Mouse (Mus musculus): ENCODE measurements around the gene Akap2. TPM values are rescaled to one million over a fixed set of nuclear protein-coding genes. Genes with fewer than 3 reads are reported as not detected.
A peak's percentile ranks its signal among the peaks of the same experiment; 100 is the strongest.
"Not testable (repeated sequence)": the region's sequence is repeated elsewhere in the genome, so short reads cannot be mapped to it uniquely, and the experiment has no call there.

The Akap2 gene
- total and polyA plus RNA-seq, 2 experiments from 2014 or later, result 11.5 to 37.7 TPM

DNA sequence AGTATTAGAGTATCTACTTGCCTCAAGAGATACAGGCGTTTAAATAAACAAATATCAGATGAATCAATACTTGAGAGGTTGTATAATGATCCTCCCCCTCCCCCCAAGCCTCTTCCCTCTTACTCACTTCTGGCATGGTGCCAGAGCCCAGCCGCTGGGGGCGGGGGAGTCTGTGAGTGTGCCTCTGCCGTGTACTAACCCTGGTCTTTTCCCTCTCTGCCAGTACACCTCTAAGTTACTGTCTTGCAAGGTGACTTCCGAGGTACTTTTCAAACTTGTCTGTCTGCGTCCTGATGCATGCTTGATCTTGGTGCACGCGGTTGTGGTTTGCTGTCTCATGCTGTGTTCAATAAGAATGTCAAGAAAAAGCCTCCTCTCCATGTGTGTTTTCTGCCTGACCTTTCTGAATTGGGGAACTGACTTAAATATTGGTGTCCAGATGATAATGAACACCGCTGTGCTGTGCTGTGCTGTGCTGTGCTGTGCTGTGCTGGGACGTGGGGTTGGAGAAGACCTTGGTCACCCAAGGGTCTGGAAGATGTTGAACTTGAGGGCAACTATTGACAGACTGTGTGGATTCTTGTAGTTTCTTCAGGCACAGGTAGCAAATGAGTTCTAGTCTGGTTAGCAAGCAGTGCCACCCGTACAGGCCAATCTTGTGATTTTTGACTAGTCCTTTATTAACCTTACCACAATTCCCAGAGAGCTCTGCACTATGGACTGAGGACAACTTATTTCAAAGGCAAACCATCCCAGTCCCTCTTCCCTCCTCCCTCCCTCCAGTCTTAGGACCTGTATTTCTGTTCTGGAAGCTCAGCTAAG lies 168.8 kb downstream of the Akap2 start:
- Histone ChIP-seq H3K36me3 (ENCODE audit: insufficient read depth, low read length) (no peaks in the 10 kb centered on the region), H3K9me3 (ENCODE audit: low read length) (no peaks in the 10 kb centered on the region), H3K27me3 (ENCODE audit: insufficient read depth, low read length) (no peaks in the 10 kb centered on the region), H3K27ac (no peak overlapping the region), H3K4me1 (ENCODE audit: insufficient read depth, low read length) (no peaks in the 10 kb centered on the region), H3K9ac (replicated peaks; ENCODE audit: low read length) (no peak overlapping the region), H3K4me3 (ENCODE audit: low read length) (no peak overlapping the region), H3K4me2 (ENCODE audit: low read depth, low read length) (no peak overlapping the region)
- 53% methylated on average over 11 of the region's 11 CpGs for WGBS
- no peak for TF ChIP-seq CTCF (IDR thresholded peaks at IDR 0.05; ENCODE audit: low read depth)
- DNase-seq (ENCODE audit: low spot score) (peak; percentile 60), ATAC-seq (peak; percentile 38; the same call in 1 of the 2 replicates)

DNA sequence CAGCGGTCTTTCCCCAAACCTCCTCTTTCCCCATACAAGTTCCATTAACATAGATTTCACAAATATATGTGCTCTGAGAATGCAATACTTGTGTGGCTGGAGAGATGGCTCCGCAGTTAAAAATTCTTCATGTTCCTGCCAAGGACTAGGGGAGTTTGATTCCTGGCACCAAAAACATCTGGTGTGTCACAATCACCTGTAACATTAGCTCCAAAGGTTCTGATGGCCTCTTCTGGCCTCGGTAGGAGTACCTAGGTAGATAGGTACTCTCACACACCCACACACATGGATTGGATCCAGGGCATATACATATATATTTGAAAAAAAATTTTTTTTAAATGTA lies 169.4 kb downstream of the Akap2 start:
- ATAC-seq (no peak), DNase-seq (ENCODE audit: low spot score) (no peak)
- 95% methylated on average over 3 of the region's 3 CpGs for WGBS

DNA sequence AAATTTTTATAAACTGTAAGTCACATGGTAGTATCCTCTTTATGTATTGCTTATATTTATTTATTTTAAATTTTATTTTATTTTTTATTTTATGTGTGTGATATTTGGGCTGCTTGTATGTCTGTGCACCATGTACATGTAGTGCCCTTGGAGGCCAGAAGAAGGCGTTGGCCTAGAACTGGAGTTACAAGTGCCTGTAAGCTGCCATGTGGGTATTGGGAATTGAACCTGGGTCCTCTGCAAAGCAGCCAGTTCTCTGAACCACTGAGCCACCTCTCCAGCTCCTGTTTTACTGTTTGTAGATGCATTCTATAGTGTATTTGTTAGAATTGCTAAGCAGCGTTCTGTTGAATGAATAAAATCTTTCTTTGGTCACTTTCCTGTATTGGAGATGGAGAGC lies 170.8 kb downstream of the Akap2 start:
- WGBS, result 94% methylated on average over 2 of the region's 2 CpGs

More for the DNA sequence above, 169.4 kb downstream of the Akap2 start:
- Histone ChIP-seq H3K4me3 (ENCODE audit: low read length) (no peak overlapping the region), H3K4me2 (ENCODE audit: low read depth, low read length) (no peak overlapping the region), H3K4me1 (ENCODE audit: insufficient read depth, low read length) (peaks cover 2% of the 10 kb centered on the region; the same call in 1 of the 2 replicates), H3K27ac (no peak overlapping the region), H3K27me3 (ENCODE audit: insufficient read depth, low read length) (no peaks in the 10 kb centered on the region), H3K36me3 (ENCODE audit: insufficient read depth, low read length) (no peaks in the 10 kb centered on the region), H3K9ac (replicated peaks; ENCODE audit: low read length) (no peak overlapping the region), H3K9me3 (ENCODE audit: low read length) (no peaks in the 10 kb centered on the region)
- no peak for TF ChIP-seq CTCF (IDR thresholded peaks at IDR 0.05; ENCODE audit: low read depth)

DNA sequence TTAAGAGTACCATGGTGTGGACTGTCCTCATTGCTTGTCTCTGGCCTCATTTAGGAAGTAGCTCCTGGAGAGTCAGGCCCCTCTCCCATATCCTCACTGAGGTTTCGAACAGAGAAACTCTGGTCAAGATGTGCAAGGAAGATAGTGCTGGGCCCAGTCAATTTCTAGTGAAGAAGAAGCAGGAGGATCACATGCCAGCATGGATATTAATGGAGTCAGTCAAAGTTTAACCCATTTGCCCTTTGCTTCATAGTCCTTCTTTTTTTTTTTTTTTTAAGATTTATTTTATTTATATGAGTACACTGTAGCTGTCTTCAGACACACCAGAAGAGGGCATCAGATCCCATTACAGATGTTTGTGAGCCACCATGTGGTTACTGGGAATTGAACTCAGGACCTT lies 171.5 kb downstream of the Akap2 start:
- not testable (repeated sequence) for H3K36me3 ChIP-seq (ENCODE audit: insufficient read depth, low read length); DNase-seq (ENCODE audit: low spot score); H3K4me1 ChIP-seq (ENCODE audit: insufficient read depth, low read length); H3K4me3 ChIP-seq (ENCODE audit: low read length); H3K9ac ChIP-seq (replicated peaks; ENCODE audit: low read length); H3K9me3 ChIP-seq (ENCODE audit: low read length); H3K27me3 ChIP-seq (ENCODE audit: insufficient read depth, low read length); H3K27ac ChIP-seq; H3K4me2 ChIP-seq (ENCODE audit: low read depth, low read length); ATAC-seq
- 97% methylated on average over 1 of the region's 1 CpGs for WGBS

More for the DNA sequence above, 170.8 kb downstream of the Akap2 start:
- no peak for TF ChIP-seq CTCF (IDR thresholded peaks at IDR 0.05; ENCODE audit: low read depth)
- Histone ChIP-seq H3K27me3 (ENCODE audit: insufficient read depth, low read length) (no peaks in the 10 kb centered on the region), H3K36me3 (ENCODE audit: insufficient read depth, low read length) (no peaks in the 10 kb centered on the region), H3K9me3 (ENCODE audit: low read length) (no peaks in the 10 kb centered on the region), H3K4me2 (ENCODE audit: low read depth, low read length) (no peak overlapping the region), H3K9ac (replicated peaks; ENCODE audit: low read length) (no peak overlapping the region), H3K4me3 (ENCODE audit: low read length) (no peak overlapping the region), H3K4me1 (ENCODE audit: insufficient read depth, low read length) (peaks cover 3% of the 10 kb centered on the region; the same call in 1 of the 2 replicates), H3K27ac (no peak overlapping the region)
- no peak for ATAC-seq
- DNase-seq (ENCODE audit: low spot score), result no peak

DNA sequence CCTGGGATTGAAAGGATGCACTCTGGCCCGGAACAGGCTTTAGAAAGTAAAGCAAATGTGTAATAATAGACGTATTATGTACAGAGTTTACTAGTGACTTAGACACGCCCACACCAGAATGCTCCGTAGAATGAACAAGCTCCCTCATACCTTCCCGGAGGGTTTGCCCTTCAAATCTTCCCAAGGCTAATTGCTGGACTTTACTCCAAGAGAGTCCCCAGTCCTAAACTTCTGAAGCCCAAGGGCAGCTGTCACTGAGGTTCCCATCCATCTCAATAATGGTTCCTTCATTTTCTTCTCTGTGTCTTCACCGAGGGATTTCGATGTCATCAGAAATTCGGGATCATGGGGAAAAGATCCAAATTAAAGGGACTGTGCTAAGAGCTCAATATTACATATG lies 172.3 kb downstream of the Akap2 start:
- WGBS, result 86% methylated on average over 8 of the region's 8 CpGs
- H3K36me3 ChIP-seq (ENCODE audit: insufficient read depth, low read length), result no peaks in the 10 kb centered on the region

DNA sequence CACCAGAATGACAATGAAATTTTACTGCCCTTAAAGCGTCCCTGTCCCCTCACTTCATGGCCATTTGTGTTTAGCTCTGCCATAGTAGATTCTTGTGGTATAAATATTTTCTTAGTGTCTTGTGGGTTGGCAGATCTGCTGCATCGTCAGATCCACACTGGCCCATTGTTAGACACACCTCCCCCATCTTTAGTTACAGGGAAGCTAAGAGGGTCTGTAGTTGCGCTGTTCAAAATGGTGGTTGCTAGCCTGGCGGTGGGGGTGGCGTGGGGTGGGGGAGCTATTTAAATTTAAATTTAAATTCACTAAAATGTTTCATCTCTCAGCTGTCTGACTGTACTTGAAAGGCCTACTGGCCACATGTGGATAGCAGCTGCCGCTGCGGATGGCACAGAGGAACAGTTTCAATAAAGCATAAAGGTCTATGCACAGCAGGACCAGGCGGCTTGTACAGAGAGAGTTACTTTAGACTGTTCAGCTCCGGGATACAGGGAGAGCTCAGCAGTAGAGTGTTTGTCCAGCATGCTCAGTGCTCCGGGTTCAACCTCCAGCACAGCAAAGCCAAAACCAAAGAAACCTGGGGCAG lies 174.6 kb downstream of the Akap2 start:
- DNase-seq (ENCODE audit: low spot score) (no peak), ATAC-seq (peak; percentile 63)
- no peaks in the 10 kb centered on the region for H3K27me3 ChIP-seq (ENCODE audit: insufficient read depth, low read length)
- H3K9ac ChIP-seq (replicated peaks; ENCODE audit: low read length), result no peak overlapping the region
- no peaks in the 10 kb centered on the region for H3K9me3 ChIP-seq (ENCODE audit: low read length)
- no peak overlapping the region; the same call in 1 of the 2 replicates for H3K27ac ChIP-seq
- H3K4me1 ChIP-seq (ENCODE audit: insufficient read depth, low read length), result peaks cover 3% of the 10 kb centered on the region; the same call in 1 of the 2 replicates
- WGBS, result 28% methylated on average over 10 of the region's 10 CpGs
- no peak overlapping the region for H3K4me3 ChIP-seq (ENCODE audit: low read length)
- H3K36me3 ChIP-seq (ENCODE audit: insufficient read depth, low read length), result no peaks in the 10 kb centered on the region
- no peak for TF ChIP-seq CTCF (IDR thresholded peaks at IDR 0.05; ENCODE audit: low read depth)
- H3K4me2 ChIP-seq (ENCODE audit: low read depth, low read length), result no peak overlapping the region

More for the DNA sequence above, 172.3 kb downstream of the Akap2 start:
- no peak for TF ChIP-seq CTCF (IDR thresholded peaks at IDR 0.05; ENCODE audit: low read depth)
- H3K4me3 ChIP-seq (ENCODE audit: low read length), result no peak overlapping the region
- peaks cover 3% of the 10 kb centered on the region; the same call in 1 of the 2 replicates for H3K4me1 ChIP-seq (ENCODE audit: insufficient read depth, low read length)
- H3K9me3 ChIP-seq (ENCODE audit: low read length), result no peaks in the 10 kb centered on the region
- no peak overlapping the region for H3K9ac ChIP-seq (replicated peaks; ENCODE audit: low read length)
- no peak for ATAC-seq
- no peak overlapping the region for H3K27ac ChIP-seq
- no peak overlapping the region for H3K4me2 ChIP-seq (ENCODE audit: low read depth, low read length)
- no peak for DNase-seq (ENCODE audit: low spot score)
- no peaks in the 10 kb centered on the region for H3K27me3 ChIP-seq (ENCODE audit: insufficient read depth, low read length)

DNA sequence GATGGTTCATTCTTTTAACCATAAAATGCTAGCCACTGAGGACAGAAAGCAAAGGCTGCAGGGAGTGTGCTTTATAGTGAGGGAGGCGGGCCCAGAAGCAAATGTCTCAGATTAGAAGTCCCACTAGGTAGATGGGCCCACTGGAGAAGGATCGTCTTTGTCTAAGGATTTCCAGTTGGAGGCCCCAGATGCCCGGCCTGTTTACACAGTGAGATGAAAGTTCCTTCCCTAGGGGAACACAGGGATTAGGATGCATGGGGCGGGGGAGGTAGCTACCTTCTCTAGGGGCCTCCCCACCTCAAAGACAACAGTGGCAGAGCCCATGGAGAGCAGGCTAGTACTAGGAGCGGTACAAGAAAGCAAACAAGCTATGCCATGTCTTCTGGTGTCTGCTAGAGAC lies 177.7 kb downstream of the Akap2 start:
- DNase-seq (ENCODE audit: low spot score) (no peak), ATAC-seq (no peak)
- WGBS, result 49% methylated on average over 5 of the region's 5 CpGs
- Histone ChIP-seq H3K9me3 (ENCODE audit: low read length) (no peaks in the 10 kb centered on the region), H3K27me3 (ENCODE audit: insufficient read depth, low read length) (no peaks in the 10 kb centered on the region), H3K9ac (replicated peaks; ENCODE audit: low read length) (no peak overlapping the region), H3K27ac (no peak overlapping the region), H3K4me2 (ENCODE audit: low read depth, low read length) (no peak overlapping the region), H3K4me3 (ENCODE audit: low read length) (no peak overlapping the region), H3K4me1 (ENCODE audit: insufficient read depth, low read length) (peaks cover 3% of the 10 kb centered on the region; the same call in 1 of the 2 replicates), H3K36me3 (ENCODE audit: insufficient read depth, low read length) (no peaks in the 10 kb centered on the region)
- TF ChIP-seq CTCF (IDR thresholded peaks at IDR 0.05; ENCODE audit: low read depth), result no peak

All from hindbrain, postnatal 0 days (tissue).